Mouse (Mus musculus) heart, embryonic 16.5 days (tissue): ENCODE measurements around the gene Dstn. TPM values are rescaled to one million over a fixed set of nuclear protein-coding genes. Genes with fewer than 3 reads are reported as not detected.

Experiments
- ATAC-seq: fragments of 200-750 bp; cut with Nextera tagmentation; replicated peaks from 2 replicates; pipeline ENCODE4 v1.8.0; 2017; ENCODE audit warnings: moderate number of reproducible peaks; ENCODE audit not compliant: insufficient read depth, low FRiP score; ENCODE audit errors: extremely low read depth
- H3K27ac ChIP-seq: fragments of 300-500 bp; sonication (generic); 2 replicates; pipeline ENCODE4 v1.5.1; 2014; ENCODE audit warnings: mild to moderate bottlenecking, low read length, control low read depth, moderate library complexity
- H3K27me3 ChIP-seq: fragments of 300-500 bp; sonication (generic); 2 replicates; pipeline ENCODE4 v1.6.1; 2014; ENCODE audit warnings: low read length, mixed read lengths; ENCODE audit not compliant: control insufficient read depth, insufficient read depth
- H3K36me3 ChIP-seq: fragments of 300-500 bp; sonication (generic); 2 replicates; pipeline ENCODE4 v1.6.1; 2014; ENCODE audit not compliant: control insufficient read depth, insufficient read depth
- H3K4me1 ChIP-seq: fragments of 300-500 bp; sonication (generic); 2 replicates; pipeline ENCODE4 v1.6.1; 2014; ENCODE audit warnings: low read length, mixed read lengths; ENCODE audit not compliant: control insufficient read depth, insufficient read depth
- H3K4me2 ChIP-seq: fragments of 300-500 bp; sonication (generic); 2 replicates; pipeline ENCODE4 v1.6.1; 2014; ENCODE audit warnings: low read depth, mild to moderate bottlenecking, control low read depth, low read length
- H3K4me3 ChIP-seq: fragments of 300-500 bp; sonication (generic); 2 replicates; pipeline ENCODE4 v1.5.1; 2014; ENCODE audit warnings: mild to moderate bottlenecking, control low read depth, low read length
- H3K9ac ChIP-seq: fragments of 300-500 bp; sonication (generic); 2 replicates; pipeline ENCODE4 v1.6.1; 2014; ENCODE audit warnings: low read length, control low read depth
- H3K9me3 ChIP-seq: fragments of 300-500 bp; sonication (generic); replicated peaks from 2 replicates; pipeline ENCODE4 v1.6.1; 2016; ENCODE audit warnings: low read length; ENCODE audit not compliant: control insufficient read depth
- WGBS: fragments of 180-500 bp; shearing (Covaris S2); extraction: QIAGEN DNeasy Blood & Tissue Kit; methylation state at CpG from one replicate; pipeline ENCODE4 v1.1.7; 2014; 5-methylcytosine and 5-hydroxymethylcytosine counted together
- polyA plus RNA-seq: library from polyadenylated mRNA; unstranded; fragments of >200 nt; fragmentation: Nextera tagmentation; extraction: Ambion mirVana; gene quantifications from 2 replicates; pipeline ENCODE4 v1.2.1, GENCODE M21; 2015

Dstn gene
- polyA plus RNA-seq, 1 experiment from 2014 or later, result 944 TPM

DNA sequence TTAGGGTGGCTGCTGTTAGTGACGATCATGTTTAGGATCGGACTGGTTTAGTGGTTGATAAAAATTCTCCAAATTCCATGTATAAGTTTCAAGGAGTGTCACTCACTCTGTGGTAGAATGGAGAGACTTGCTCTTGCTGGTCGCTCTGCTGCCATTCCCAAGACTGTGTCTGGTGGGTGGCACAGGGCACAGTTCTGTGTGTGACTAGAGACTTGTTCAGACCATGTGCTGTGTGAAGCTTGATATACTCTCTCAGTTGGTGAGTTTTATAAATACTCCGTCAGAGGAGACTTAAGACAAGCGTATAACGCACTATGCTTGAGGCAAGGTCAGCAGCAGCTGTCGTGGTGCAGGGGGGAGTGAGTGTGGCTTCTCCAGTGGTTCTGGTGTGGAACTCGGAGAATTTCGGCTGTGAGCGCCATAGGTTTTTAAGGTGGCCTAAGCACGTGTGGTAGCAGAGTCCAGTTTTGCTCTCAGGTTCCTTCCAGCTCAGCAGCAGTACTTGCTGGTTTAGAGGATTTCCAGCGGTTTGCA, 17.3 kb downstream of the Dstn start:
- no peaks in the 10 kb centered on the region for H3K9me3 ChIP-seq
- H3K4me2 ChIP-seq, result no peak overlapping the region
- H3K4me1 ChIP-seq, result peaks cover 20% of the 10 kb centered on the region
- H3K9ac ChIP-seq, result no peak overlapping the region
- WGBS, result 56% methylated on average over 12 of the region's 12 CpGs
- H3K27me3 ChIP-seq, result no peaks in the 10 kb centered on the region
- ATAC-seq, result no peak
- H3K36me3 ChIP-seq, result no peaks in the 10 kb centered on the region
- H3K4me3 ChIP-seq, result no peak overlapping the region
- no peak overlapping the region for H3K27ac ChIP-seq

DNA sequence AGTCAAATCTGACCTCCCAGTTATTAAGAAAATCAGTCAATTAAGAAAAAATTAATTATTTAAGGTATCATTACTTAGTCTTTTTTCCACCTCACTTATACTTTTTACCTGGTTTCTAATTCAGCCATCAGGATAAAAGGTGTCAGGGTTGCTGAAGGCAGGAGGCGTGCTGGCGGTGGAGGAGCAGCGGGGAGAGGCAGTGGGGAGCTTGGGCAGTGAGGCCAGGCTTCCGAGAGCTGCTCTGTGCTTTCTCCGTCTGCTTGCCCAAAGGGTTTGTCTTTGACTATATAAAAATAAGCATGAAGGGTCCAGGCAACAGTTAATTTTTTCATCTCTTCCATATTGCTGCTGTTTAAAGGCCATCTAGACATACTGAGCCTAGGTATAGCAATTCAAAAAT, 18.4 kb downstream of the Dstn start:
- Histone ChIP-seq H3K27ac (no peak overlapping the region), H3K4me3 (no peak overlapping the region), H3K36me3 (peaks cover 2% of the 10 kb centered on the region; the same call in 1 of the 2 replicates), H3K4me1 (peaks cover 29% of the 10 kb centered on the region), H3K9ac (no peak overlapping the region), H3K4me2 (no peak overlapping the region), H3K27me3 (no peaks in the 10 kb centered on the region), H3K9me3 (no peaks in the 10 kb centered on the region)
- 74% methylated on average over 5 of the region's 5 CpGs for WGBS
- ATAC-seq, result no peak

DNA sequence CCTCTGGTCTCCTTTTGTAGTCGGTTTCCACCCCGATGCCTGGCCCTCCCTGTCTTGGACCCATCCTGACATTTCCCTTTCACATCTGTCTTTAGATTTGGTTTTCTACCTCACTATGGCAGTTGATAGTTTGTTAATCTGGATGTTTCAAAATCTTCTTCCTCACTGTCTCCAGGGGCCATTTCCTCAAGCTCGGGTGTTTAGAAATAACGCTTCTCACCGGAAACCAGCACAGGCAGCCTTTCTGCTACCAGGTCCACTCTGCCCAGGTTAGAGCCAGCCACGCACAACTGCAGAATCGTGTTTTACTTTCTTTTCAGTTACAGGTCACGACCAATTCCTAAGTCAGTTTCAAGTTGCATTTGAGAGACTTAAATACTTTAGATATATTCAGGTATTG, 19.3 kb downstream of the Dstn start:
- WGBS, result 77% methylated on average over 8 of the region's 8 CpGs
- H3K4me1 ChIP-seq, result peaks cover 29% of the 10 kb centered on the region

DNA sequence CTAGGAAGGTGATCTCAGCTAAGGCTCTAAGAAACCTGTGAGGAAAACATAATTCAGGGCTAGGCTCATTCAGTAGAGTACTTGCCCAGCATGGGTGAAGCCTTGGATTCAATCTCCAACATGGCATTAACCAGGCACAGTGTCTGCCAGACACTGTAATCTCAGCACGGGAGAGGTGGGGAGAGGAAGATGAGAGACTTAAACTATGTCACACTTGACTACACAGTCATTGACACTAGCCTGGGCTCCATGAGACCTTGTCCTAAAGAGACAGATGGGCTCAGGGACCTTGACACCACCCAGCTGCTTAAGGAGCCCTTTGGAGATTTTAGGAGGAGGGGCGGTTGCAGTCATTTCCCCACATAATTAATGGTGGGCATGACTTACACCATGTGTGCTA, 22.7 kb downstream of the Dstn start:
- no peak overlapping the region for H3K4me2 ChIP-seq
- no peaks in the 10 kb centered on the region for H3K9me3 ChIP-seq
- no peaks in the 10 kb centered on the region for H3K27me3 ChIP-seq
- WGBS, result 56% methylated on average over 2 of the region's 2 CpGs
- no peak overlapping the region for H3K27ac ChIP-seq
- peaks cover 12% of the 10 kb centered on the region for H3K4me1 ChIP-seq
- no peak overlapping the region for H3K9ac ChIP-seq
- no peak overlapping the region for H3K4me3 ChIP-seq
- no peak for ATAC-seq
- H3K36me3 ChIP-seq, result peaks cover 29% of the 10 kb centered on the region

More for the DNA sequence above, 19.3 kb downstream of the Dstn start:
- Histone ChIP-seq H3K9ac (no peak overlapping the region), H3K27ac (no peak overlapping the region), H3K4me3 (no peak overlapping the region), H3K27me3 (no peaks in the 10 kb centered on the region), H3K36me3 (peaks cover 4% of the 10 kb centered on the region), H3K4me2 (no peak overlapping the region), H3K9me3 (no peaks in the 10 kb centered on the region)
- ATAC-seq, result no peak

DNA sequence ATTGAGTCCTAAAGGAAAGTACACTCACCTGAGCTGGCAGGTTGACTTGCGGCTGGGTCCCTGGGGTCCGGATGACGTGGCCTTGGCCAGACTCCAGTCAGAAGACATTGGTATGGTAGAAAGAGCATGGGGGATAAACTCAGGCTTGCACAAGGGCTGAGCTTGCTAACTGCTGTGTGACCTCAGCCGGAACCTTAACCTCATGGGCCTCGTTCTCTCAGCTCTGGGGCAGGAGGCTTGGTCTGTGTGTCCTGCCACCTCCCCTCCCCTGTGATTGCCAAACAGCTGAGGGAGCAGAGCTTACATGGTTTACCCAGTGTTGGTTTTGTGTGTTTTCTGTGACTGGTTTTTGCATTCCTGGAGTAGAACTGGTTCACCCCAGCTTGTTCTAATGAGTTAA, 25.3 kb downstream of the Dstn start:
- no peaks in the 10 kb centered on the region for H3K9me3 ChIP-seq
- no peak overlapping the region for H3K27ac ChIP-seq
- 82% methylated on average over 5 of the region's 5 CpGs for WGBS
- H3K36me3 ChIP-seq, result peaks cover 51% of the 10 kb centered on the region
- H3K9ac ChIP-seq, result no peak overlapping the region
- H3K27me3 ChIP-seq, result no peaks in the 10 kb centered on the region
- H3K4me3 ChIP-seq, result no peak overlapping the region
- ATAC-seq, result no peak
- H3K4me1 ChIP-seq, result peaks cover 10% of the 10 kb centered on the region
- no peak overlapping the region for H3K4me2 ChIP-seq

DNA sequence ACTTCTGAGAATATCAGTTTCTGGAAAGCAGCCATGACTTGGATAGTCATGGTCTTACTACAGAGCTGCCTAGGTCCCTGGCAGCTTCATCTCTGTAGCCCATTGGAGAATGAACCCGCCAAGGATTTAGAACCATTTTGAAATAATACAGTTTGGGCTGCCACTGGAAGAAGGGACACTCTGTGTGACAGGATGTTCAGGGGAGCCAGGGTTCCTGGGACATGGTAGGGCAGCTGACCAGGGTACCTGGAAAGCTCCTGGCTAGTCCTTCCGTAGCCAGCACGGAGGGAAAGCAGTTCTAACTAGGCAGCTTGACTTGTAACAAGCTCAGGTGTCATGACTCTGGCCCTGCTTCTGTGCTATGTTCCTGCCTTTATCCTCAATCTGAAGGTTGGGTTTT, 29.7 kb downstream of the Dstn start:
- Histone ChIP-seq H3K9me3 (no peaks in the 10 kb centered on the region), H3K9ac (no peak overlapping the region), H3K4me3 (no peak overlapping the region), H3K4me2 (no peak overlapping the region), H3K36me3 (peaks cover 78% of the 10 kb centered on the region), H3K27ac (no peak overlapping the region), H3K4me1 (peaks cover 35% of the 10 kb centered on the region), H3K27me3 (no peaks in the 10 kb centered on the region)
- ATAC-seq, result no peak
- WGBS, result 90% methylated on average over 3 of the region's 3 CpGs

DNA sequence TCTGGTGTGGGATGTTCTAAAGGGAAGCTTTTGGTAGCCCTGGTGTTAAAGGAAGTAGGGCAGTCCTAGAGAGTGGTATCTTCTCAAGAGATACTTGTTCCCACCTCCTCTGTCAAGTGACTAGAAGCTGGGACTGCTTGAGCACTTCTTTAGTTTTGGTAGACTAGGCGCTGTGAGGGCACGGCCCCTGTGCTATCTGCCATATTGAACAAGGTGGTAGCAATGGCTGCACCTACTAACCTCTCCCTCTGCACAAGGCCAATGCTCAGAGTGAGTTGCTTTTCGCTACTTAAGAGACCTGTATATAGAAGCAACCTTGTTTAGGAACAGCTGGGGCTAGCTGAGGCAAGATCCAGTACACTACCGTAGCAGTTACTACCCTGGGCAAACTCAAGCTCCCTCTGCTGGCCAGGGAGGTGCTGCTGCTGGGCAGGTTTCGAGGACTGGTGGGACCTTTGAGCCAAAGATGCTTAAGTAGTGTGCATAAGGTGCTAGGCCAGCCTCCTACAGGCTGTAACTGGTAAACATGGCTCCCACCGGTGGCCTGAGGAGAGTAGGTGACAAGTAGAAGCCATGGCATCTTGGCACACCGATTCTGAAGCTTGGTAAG, 30.5 kb downstream of the Dstn start:
- H3K27me3 ChIP-seq, result no peaks in the 10 kb centered on the region
- 83% methylated on average over 7 of the region's 7 CpGs for WGBS

DNA sequence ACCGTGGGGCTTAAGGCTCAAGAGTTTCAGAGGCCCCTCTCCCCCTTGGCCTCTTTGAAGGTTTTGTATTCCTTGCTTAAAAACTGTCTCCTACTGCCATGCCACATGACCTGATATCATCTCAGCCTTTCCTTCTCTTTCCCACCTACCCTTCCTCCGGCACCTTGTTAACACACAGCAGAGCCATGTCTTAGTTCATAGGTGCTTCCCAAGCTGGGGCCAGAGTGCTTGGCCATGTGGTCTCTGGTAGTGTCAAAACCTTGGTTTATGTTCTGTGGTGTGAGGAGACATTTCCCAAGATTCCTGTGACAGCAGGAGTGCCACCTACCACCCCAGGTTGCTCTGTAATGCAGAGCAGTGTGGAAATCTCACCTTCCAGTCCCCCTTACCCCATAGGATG, 31.3 kb downstream of the Dstn start:
- 76% methylated on average over 2 of the region's 2 CpGs for WGBS
- no peak overlapping the region for H3K4me3 ChIP-seq
- ATAC-seq, result no peak
- H3K36me3 ChIP-seq, result peaks cover 76% of the 10 kb centered on the region
- no peaks in the 10 kb centered on the region for H3K9me3 ChIP-seq
- no peaks in the 10 kb centered on the region for H3K27me3 ChIP-seq
- no peak overlapping the region for H3K27ac ChIP-seq
- H3K9ac ChIP-seq, result no peak overlapping the region
- peaks cover 42% of the 10 kb centered on the region for H3K4me1 ChIP-seq
- H3K4me2 ChIP-seq, result no peak overlapping the region

More for the DNA sequence above, 30.5 kb downstream of the Dstn start:
- H3K4me2 ChIP-seq, result no peak overlapping the region
- no peaks in the 10 kb centered on the region for H3K9me3 ChIP-seq
- H3K4me1 ChIP-seq, result peaks cover 37% of the 10 kb centered on the region
- H3K36me3 ChIP-seq, result peaks cover 76% of the 10 kb centered on the region
- H3K9ac ChIP-seq, result no peak overlapping the region
- no peak overlapping the region for H3K4me3 ChIP-seq
- ATAC-seq, result no peak
- H3K27ac ChIP-seq, result no peak overlapping the region

DNA sequence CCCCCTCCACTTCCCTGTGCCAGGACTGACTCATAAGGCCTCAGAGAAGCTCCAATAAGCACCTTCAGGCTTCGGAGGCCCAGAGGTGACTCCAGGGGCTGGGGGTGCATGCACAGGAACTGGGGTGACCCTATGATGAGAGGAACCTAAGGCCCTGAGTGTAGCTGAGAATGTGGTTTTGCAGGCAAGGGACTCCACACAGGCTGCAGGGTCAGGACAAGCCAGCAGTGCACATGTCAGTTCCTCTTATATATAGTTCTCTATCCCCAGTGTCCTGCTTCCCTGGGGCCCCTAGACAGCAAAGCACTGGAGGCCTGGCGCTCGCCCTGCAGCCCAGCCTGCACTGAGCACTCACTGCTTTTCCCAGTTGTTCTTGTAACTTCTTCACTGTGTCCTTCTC, 32.9 kb downstream of the Dstn start:
- ATAC-seq, result peak; percentile 9; the same call in 1 of the 2 replicates
- H3K4me1 ChIP-seq, result peaks cover 44% of the 10 kb centered on the region
- H3K27ac ChIP-seq, result peak overlapping the region; percentile 82
- H3K4me3 ChIP-seq, result no peak overlapping the region
- no peaks in the 10 kb centered on the region for H3K9me3 ChIP-seq
- H3K4me2 ChIP-seq, result no peak overlapping the region
- H3K9ac ChIP-seq, result 0 out of 2 replicates have a peak overlapping the region, but pooled peaks have one; percentile 9
- WGBS, result 55% methylated on average over 3 of the region's 3 CpGs
- no peaks in the 10 kb centered on the region for H3K27me3 ChIP-seq
- H3K36me3 ChIP-seq, result peaks cover 79% of the 10 kb centered on the region
